Mouse (Mus musculus): ENCODE measurements at regions not wholly inside any gene's neighbourhood (a gene's known extent, or its start where the extent isn't known, plus 50 kb on each side); places are given as distances from the start of the nearest gene placed in this dataset.

GRCm38 (mm10) chr10:37079535-37079934 lies 59.2 kb downstream of the Marcks start:
- DNase-seq = no peak
- Histone ChIP-seq H3K4me2 (ENCODE audit: low read depth, low read length) (no peak overlapping the region), H3K4me3 (ENCODE audit: low read depth, low read length) (no peak overlapping the region), H3K27ac (ENCODE audit: low read depth) (no peak overlapping the region), H3K27me3 (ENCODE audit: insufficient read depth, low read length) (no peaks in the 10 kb centered on the region), H3K36me3 (replicated peaks; ENCODE audit: insufficient read depth, low read length) (no peaks in the 10 kb centered on the region), H3K9ac (replicated peaks) (no peak overlapping the region), H3K9me3 (ENCODE audit: low read length) (no peaks in the 10 kb centered on the region), H3K4me1 (ENCODE audit: insufficient read depth) (no peaks in the 10 kb centered on the region)
- no peak for ATAC-seq
- TF ChIP-seq EP300 (IDR thresholded peaks at IDR 0.05; ENCODE audit: low read depth) (no peak), CTCF (IDR thresholded peaks at IDR 0.05; ENCODE audit: low read depth) (no peak)
- 69% methylated on average over 6 of the region's 6 CpGs for WGBS (ENCODE audit: insufficient replicate concordance)

- Histone ChIP-seq H3K4me2 (ENCODE audit: low read depth, low read length) (no peak overlapping the region), H3K4me1 (ENCODE audit: insufficient read depth) (no peaks in the 10 kb centered on the region), H3K36me3 (replicated peaks; ENCODE audit: insufficient read depth, low read length) (no peaks in the 10 kb centered on the region), H3K27me3 (ENCODE audit: insufficient read depth, low read length) (no peaks in the 10 kb centered on the region), H3K4me3 (ENCODE audit: low read depth, low read length) (no peak overlapping the region), H3K9ac (replicated peaks) (no peak overlapping the region), H3K27ac (ENCODE audit: low read depth) (no peak overlapping the region), H3K9me3 (ENCODE audit: low read length) (no peaks in the 10 kb centered on the region)
- TF ChIP-seq EP300 (IDR thresholded peaks at IDR 0.05; ENCODE audit: low read depth) (0 out of 2 replicates have a peak, but pooled peaks have one; percentile 46), CTCF (IDR thresholded peaks at IDR 0.05; ENCODE audit: low read depth) (no peak)
- peak; percentile 64 for DNase-seq
- 26% methylated on average over 5 of the region's 5 CpGs for WGBS (ENCODE audit: insufficient replicate concordance)
- ATAC-seq = peak; percentile 36; the same call in 1 of the 2 replicates
Measured at GRCm38 (mm10) chr10:37078439-37078838, 60.3 kb downstream of the Marcks start.

GRCm38 (mm10) chr10:37077741-37078140 lies 61.0 kb downstream of the Marcks start:
- ATAC-seq (no peak), DNase-seq (no peak)
- H3K36me3 ChIP-seq (replicated peaks; ENCODE audit: insufficient read depth, low read length) = no peaks in the 10 kb centered on the region
- H3K9me3 ChIP-seq (ENCODE audit: low read length) = no peaks in the 10 kb centered on the region
- H3K4me3 ChIP-seq (ENCODE audit: low read depth, low read length) = no peak overlapping the region
- H3K4me1 ChIP-seq (ENCODE audit: insufficient read depth) = no peaks in the 10 kb centered on the region
- WGBS (ENCODE audit: insufficient replicate concordance) = 89% methylated on average over 2 of the region's 2 CpGs
- no peak overlapping the region for H3K4me2 ChIP-seq (ENCODE audit: low read depth, low read length)
- no peak overlapping the region for H3K9ac ChIP-seq (replicated peaks)
- peak overlapping the region; percentile 22; the same call in 1 of the 2 replicates for H3K27ac ChIP-seq (ENCODE audit: low read depth)
- H3K27me3 ChIP-seq (ENCODE audit: insufficient read depth, low read length) = no peaks in the 10 kb centered on the region
- TF ChIP-seq CTCF (IDR thresholded peaks at IDR 0.05; ENCODE audit: low read depth) (no peak), EP300 (IDR thresholded peaks at IDR 0.05; ENCODE audit: low read depth) (no peak)

GRCm38 (mm10) chr10:37072834-37073233 lies 65.9 kb downstream of the Marcks start:
- Histone ChIP-seq H3K36me3 (replicated peaks; ENCODE audit: insufficient read depth, low read length) (no peaks in the 10 kb centered on the region), H3K27me3 (ENCODE audit: insufficient read depth, low read length) (no peaks in the 10 kb centered on the region), H3K4me2 (ENCODE audit: low read depth, low read length) (no peak overlapping the region), H3K9me3 (ENCODE audit: low read length) (no peaks in the 10 kb centered on the region), H3K4me1 (ENCODE audit: insufficient read depth) (no peaks in the 10 kb centered on the region), H3K4me3 (ENCODE audit: low read depth, low read length) (no peak overlapping the region), H3K9ac (replicated peaks) (no peak overlapping the region), H3K27ac (ENCODE audit: low read depth) (no peak overlapping the region)
- TF ChIP-seq CTCF (IDR thresholded peaks at IDR 0.05; ENCODE audit: low read depth) = peak; percentile 78
- TF ChIP-seq EP300 (IDR thresholded peaks at IDR 0.05; ENCODE audit: low read depth) = no peak
- ATAC-seq (no peak), DNase-seq (peak; percentile 30)
- 23% methylated on average over 5 of the region's 5 CpGs for WGBS (ENCODE audit: insufficient replicate concordance)

- Histone ChIP-seq H3K4me2 (ENCODE audit: low read depth, low read length) (no peak overlapping the region), H3K4me3 (ENCODE audit: low read depth, low read length) (no peak overlapping the region), H3K27me3 (ENCODE audit: insufficient read depth, low read length) (no peaks in the 10 kb centered on the region), H3K4me1 (ENCODE audit: insufficient read depth) (no peaks in the 10 kb centered on the region), H3K9ac (replicated peaks) (no peak overlapping the region), H3K27ac (ENCODE audit: low read depth) (no peak overlapping the region), H3K9me3 (ENCODE audit: low read length) (no peaks in the 10 kb centered on the region), H3K36me3 (replicated peaks; ENCODE audit: insufficient read depth, low read length) (no peaks in the 10 kb centered on the region)
- 86% methylated on average over 5 of the region's 5 CpGs for WGBS (ENCODE audit: insufficient replicate concordance)
- no peak for TF ChIP-seq EP300 (IDR thresholded peaks at IDR 0.05; ENCODE audit: low read depth)
- no peak for TF ChIP-seq CTCF (IDR thresholded peaks at IDR 0.05; ENCODE audit: low read depth)
- ATAC-seq (no peak), DNase-seq (no peak)
Measured at GRCm38 (mm10) chr10:37072061-37072460, 66.7 kb downstream of the Marcks start.

- Histone ChIP-seq H3K4me3 (ENCODE audit: low read depth, low read length) (no peak overlapping the region), H3K4me2 (ENCODE audit: low read depth, low read length) (no peak overlapping the region), H3K9me3 (ENCODE audit: low read length) (no peaks in the 10 kb centered on the region), H3K9ac (replicated peaks) (no peak overlapping the region), H3K4me1 (ENCODE audit: insufficient read depth) (no peaks in the 10 kb centered on the region), H3K36me3 (replicated peaks; ENCODE audit: insufficient read depth, low read length) (no peaks in the 10 kb centered on the region), H3K27ac (ENCODE audit: low read depth) (no peak overlapping the region), H3K27me3 (ENCODE audit: insufficient read depth, low read length) (no peaks in the 10 kb centered on the region)
- ATAC-seq (no peak), DNase-seq (no peak)
- TF ChIP-seq CTCF (IDR thresholded peaks at IDR 0.05; ENCODE audit: low read depth) (no peak), EP300 (IDR thresholded peaks at IDR 0.05; ENCODE audit: low read depth) (no peak)
- 72% methylated on average over 2 of the region's 2 CpGs for WGBS (ENCODE audit: insufficient replicate concordance)
Measured at GRCm38 (mm10) chr10:37071420-37071819, 67.3 kb downstream of the Marcks start.

Data from liver, postnatal 0 days (tissue).